Mouse (Mus musculus) brain, embryonic 14.5 days (tissue): ENCODE data around the gene Mea1.
A peak's percentile ranks its signal among the peaks of the same experiment; 100 is the strongest.

Experiments
- CTCF ChIP-seq: fragments of 200-500 bp; IDR thresholded peaks from 2 replicates; pipeline ENCODE4 v1.5.1; 2012; ENCODE audit warnings: inconsistent platforms, mild to moderate bottlenecking, moderate library complexity, borderline replicate concordance; ENCODE audit not compliant: insufficient read depth, insufficient read length; ENCODE audit errors: extremely low read depth
- POLR2A ChIP-seq: fragments of 200-500 bp; IDR thresholded peaks from 2 replicates; pipeline ENCODE4 v1.6.1; 2012; ENCODE audit warnings: mild to moderate bottlenecking, inconsistent platforms, borderline replicate concordance; ENCODE audit not compliant: poor library complexity, insufficient read depth, insufficient read length, severe bottlenecking; ENCODE audit errors: extremely low read depth

DNA sequence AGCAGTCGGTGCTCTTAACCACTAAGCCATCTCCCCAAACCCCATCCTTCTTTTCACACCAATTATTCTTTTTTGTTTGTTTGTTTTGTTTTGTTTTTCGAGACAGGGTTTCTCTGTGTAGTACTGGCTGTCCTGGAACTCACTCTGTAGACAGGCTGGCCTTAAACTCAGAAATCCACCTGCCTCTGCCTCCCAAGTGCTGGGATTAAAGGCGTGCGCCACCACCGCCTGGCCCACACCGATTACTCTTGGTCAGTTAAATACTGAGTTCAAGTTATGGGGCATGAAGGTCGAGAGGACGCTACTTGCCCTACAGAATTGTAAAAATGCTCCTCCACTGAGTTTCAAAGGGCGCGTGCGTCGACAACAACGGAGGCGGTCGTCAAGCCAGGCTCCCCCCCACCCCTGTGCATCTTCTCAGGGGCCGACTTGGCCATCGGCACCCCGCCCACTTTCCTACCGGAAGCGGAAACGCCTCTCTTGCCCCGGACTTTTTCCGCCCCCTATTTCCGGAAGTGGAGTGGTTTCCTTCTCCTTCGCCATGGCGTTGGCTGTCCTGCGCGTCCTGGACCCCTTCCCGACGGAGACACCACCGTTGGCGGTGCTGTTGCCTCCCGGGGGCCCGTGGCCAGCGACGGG lies 32.5 kb downstream of the Mea1 start, which contains the start of gene Pex6:
- peak; percentile 75; the same call in 1 of the 2 replicates for TF ChIP-seq POLR2A
- no peak for TF ChIP-seq CTCF
